Mouse (Mus musculus) lung, adult 2 months (tissue): Measurements from ENCODE around the gene Yjefn3.

Experiments used
- CTCF ChIP-seq: fragments of 200-500 bp; IDR thresholded peaks from 2 replicates; pipeline ENCODE4 v1.5.1; 2011; ENCODE audit warnings: mild to moderate bottlenecking, low read length, control low read depth; ENCODE audit not compliant: insufficient read depth
- POLR2A ChIP-seq: fragments of 200-500 bp; IDR thresholded peaks from 2 replicates; pipeline ENCODE4 v1.6.1; 2011; ENCODE audit warnings: low read depth, mild to moderate bottlenecking, control low read depth, low read length, borderline replicate concordance; ENCODE audit errors: extremely low read depth

DNA sequence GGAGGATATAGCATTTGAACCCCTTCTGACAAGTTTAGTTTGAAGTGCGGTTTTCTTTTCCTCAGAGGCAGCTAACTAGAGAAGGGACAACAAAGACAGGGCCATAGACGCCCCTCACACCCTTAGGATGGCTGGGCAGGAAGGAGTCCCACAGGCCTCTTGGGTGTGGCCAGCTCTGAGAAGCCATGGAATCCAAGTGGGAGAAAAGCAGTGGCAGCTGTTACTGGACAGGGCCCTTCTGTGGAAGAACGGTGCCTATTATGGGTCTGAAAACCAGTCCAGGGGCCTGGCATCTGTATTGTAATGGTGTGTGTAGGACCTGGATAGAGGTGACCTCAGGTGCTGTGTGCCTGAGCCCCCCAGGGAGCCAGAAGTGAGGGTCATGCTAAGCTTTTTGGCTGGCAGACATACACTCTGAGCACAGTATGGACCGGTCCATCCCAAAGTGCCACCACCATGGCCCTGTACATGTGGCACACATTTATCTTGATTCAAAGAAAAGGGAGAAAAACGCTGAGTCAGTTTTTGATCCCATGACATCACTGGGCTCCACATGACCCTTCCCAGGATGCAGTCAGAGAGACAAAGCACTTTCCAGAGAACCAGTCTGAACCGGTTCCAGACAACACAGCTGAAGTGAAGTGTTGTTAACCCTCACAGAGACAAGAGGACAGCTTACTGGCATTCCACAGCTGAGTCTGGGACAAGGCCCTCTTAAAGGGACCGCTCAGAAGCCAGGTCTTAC, 33.7 kb upstream of the Yjefn3 start:
- TF ChIP-seq CTCF (no peak), POLR2A (no peak)
